Mouse (Mus musculus): ENCODE measurements at regions not wholly inside any gene's neighbourhood (a gene's known extent, or its start where the extent isn't known, plus 50 kb on each side); places are given as distances from the start of the nearest gene placed in this dataset.

DNA sequence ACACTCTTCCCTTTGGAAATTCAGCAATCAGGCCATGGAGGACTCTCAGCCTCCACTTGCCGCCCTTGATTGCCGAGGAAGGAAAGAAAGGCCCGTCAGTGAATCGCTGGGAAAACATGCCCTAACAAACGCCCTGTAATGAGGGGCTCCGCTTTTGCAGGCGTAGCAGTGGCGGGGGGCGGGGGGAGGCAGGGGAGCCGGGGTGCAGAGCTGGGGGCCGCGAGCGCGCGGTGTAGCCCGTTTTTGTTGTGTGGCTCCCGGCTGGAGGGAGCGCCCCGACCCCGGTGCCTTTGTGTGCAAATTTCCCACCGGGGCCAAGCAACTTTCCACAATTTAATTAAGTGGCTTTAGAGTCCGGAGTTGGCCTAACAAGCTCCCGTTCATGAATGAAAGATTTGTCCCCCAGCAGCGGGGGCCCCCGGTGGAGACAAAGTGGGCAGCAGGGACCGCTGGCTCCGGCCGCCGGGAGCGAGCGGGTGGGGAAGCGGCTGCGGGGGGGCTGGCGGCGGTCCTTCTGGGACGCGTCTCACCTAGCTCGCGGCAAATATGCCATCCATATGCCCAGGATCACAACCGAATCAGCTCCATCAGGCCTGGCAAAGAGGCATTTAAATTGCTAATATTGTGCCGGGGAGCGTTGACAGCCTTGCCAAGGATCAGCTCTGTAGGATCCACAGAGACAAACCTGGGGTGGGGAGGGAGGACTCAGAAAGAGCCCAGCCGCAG lies 333.0 kb downstream of the 3100002H09Rik start:
- Histone ChIP-seq H3K4me3 (ENCODE audit: control insufficient read depth, low read depth, low read length) (peak overlapping the region; percentile 27; the same call in 1 of the 2 replicates), H3K27ac (ENCODE audit: control insufficient read depth, insufficient read depth, low read depth, low read length) (no peak overlapping the region), H3K27me3 (ENCODE audit: control insufficient read depth, insufficient read depth, low read length) (peaks cover 7% of the 10 kb centered on the region; the same call in 1 of the 2 replicates), H3K4me1 (ENCODE audit: control insufficient read depth, insufficient read depth, low read length) (peaks cover 13% of the 10 kb centered on the region), H3K36me3 (ENCODE audit: control insufficient read depth, insufficient read depth, low read length) (no peaks in the 10 kb centered on the region)
- TF ChIP-seq CTCF (IDR thresholded peaks at IDR 0.05; ENCODE audit: control insufficient read depth, insufficient read depth, insufficient replicate concordance, low read depth, low read length) (no peak), POLR2A (IDR thresholded peaks at IDR 0.05; ENCODE audit: control insufficient read depth, low read depth, low read length) (no peak)

DNA sequence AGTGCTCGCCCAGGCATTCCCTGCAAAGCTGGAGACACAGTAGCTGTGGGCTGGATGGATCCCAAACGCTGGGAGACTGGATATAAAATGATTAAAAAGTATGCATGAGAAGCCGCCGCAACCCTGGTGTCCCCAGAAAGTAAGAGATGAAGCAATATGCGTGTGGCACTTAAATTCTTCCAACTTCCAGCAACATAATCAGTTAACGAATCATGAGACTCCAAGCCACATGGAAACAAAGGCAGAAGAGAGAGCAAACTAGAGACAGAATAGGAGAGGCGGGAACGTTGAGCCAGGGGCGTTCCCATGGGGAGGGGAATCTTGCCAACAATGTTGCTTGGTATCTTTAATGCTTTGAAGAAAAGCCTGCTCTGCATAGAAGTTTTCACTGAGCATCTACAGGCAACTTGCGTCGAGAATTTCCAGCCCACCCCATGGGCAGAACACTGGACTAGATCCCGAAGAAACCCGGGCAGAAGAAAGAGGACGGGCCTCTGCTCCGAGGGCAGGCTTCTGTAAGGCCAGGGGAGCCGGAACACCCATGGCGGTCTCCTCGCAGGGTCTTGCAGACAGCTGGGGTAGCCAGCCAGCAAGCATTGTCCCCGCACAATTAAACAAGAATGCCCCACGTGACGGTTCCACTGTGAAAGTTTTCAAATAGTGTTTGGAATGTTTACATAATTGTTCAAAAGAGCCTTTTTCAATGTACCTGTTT lies 333.7 kb downstream of the 3100002H09Rik start:
- Histone ChIP-seq H3K4me1 (ENCODE audit: control insufficient read depth, insufficient read depth, low read length) (peaks cover 13% of the 10 kb centered on the region), H3K36me3 (ENCODE audit: control insufficient read depth, insufficient read depth, low read length) (no peaks in the 10 kb centered on the region), H3K4me3 (ENCODE audit: control insufficient read depth, low read depth, low read length) (no peak overlapping the region), H3K27ac (ENCODE audit: control insufficient read depth, insufficient read depth, low read depth, low read length) (no peak overlapping the region), H3K27me3 (ENCODE audit: control insufficient read depth, insufficient read depth, low read length) (peaks cover 7% of the 10 kb centered on the region; the same call in 1 of the 2 replicates)
- TF ChIP-seq POLR2A (IDR thresholded peaks at IDR 0.05; ENCODE audit: control insufficient read depth, low read depth, low read length) (no peak), CTCF (IDR thresholded peaks at IDR 0.05; ENCODE audit: control insufficient read depth, insufficient read depth, insufficient replicate concordance, low read depth, low read length) (no peak)

- TF ChIP-seq POLR2A (IDR thresholded peaks at IDR 0.05; ENCODE audit: control insufficient read depth, low read depth, low read length): no peak
- TF ChIP-seq CTCF (IDR thresholded peaks at IDR 0.05; ENCODE audit: control insufficient read depth, insufficient read depth, insufficient replicate concordance, low read depth, low read length): no peak
- Histone ChIP-seq H3K4me3 (ENCODE audit: control insufficient read depth, low read depth, low read length) (no peak overlapping the region), H3K27ac (ENCODE audit: control insufficient read depth, insufficient read depth, low read depth, low read length) (no peak overlapping the region), H3K36me3 (ENCODE audit: control insufficient read depth, insufficient read depth, low read length) (no peaks in the 10 kb centered on the region), H3K27me3 (ENCODE audit: control insufficient read depth, insufficient read depth, low read length) (peaks cover 1% of the 10 kb centered on the region; the same call in 1 of the 2 replicates), H3K4me1 (ENCODE audit: control insufficient read depth, insufficient read depth, low read length) (peaks cover 2% of the 10 kb centered on the region; the same call in 1 of the 2 replicates)
Observed at GRCm38 (mm10) chr4:124272002-124272401, 338.6 kb downstream of the 3100002H09Rik start.

DNA sequence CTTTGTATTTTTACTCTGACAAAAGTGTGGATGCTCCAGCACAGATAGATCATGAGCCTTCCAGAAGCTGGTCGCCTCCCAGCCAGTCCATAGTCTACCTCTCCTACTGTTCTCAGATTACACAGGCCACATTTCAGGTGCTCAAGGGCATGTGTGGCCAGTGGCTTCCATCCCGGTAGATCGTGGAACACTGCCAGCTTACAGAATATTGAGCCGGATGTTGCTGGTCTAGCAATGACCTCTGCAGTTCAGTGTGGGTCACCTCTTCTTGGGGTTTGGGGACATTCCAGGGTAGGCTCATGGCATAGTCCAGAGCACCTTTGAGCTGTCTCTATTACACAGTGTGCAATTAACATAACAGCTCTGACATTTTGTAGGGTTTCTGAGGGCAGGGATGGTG lies 342.2 kb downstream of the 3100002H09Rik start:
- Histone ChIP-seq H3K27me3 (ENCODE audit: control insufficient read depth, insufficient read depth, low read length) (no peaks in the 10 kb centered on the region), H3K4me3 (ENCODE audit: control insufficient read depth, low read depth, low read length) (no peak overlapping the region), H3K36me3 (ENCODE audit: control insufficient read depth, insufficient read depth, low read length) (no peaks in the 10 kb centered on the region), H3K4me1 (ENCODE audit: control insufficient read depth, insufficient read depth, low read length) (peaks cover 3% of the 10 kb centered on the region), H3K27ac (ENCODE audit: control insufficient read depth, insufficient read depth, low read depth, low read length) (no peak overlapping the region)
- TF ChIP-seq POLR2A (IDR thresholded peaks at IDR 0.05; ENCODE audit: control insufficient read depth, low read depth, low read length) (no peak), CTCF (IDR thresholded peaks at IDR 0.05; ENCODE audit: control insufficient read depth, insufficient read depth, insufficient replicate concordance, low read depth, low read length) (no peak)

DNA sequence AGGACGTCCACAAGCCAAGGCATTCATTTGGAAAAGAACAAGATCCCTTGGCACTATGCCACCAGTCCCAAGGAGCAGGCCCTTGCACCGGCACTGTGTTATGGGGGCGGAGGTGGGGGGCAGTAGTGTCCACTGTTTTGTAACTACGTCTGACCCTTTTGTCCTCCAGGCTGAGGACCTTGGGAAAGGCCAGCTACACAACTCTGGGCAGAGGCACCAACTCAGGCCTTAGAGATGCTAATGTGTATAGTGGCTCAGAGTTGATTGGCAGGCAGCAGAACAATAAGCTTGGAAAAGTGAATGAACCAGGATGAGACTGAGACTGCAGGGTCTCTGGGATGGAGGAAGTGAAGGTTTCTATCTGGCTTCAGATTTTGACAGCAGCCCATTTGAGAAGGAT lies 344.0 kb downstream of the 3100002H09Rik start:
- Histone ChIP-seq H3K27me3 (ENCODE audit: control insufficient read depth, insufficient read depth, low read length) (no peaks in the 10 kb centered on the region), H3K4me1 (ENCODE audit: control insufficient read depth, insufficient read depth, low read length) (peaks cover 3% of the 10 kb centered on the region), H3K27ac (ENCODE audit: control insufficient read depth, insufficient read depth, low read depth, low read length) (no peak overlapping the region), H3K4me3 (ENCODE audit: control insufficient read depth, low read depth, low read length) (no peak overlapping the region), H3K36me3 (ENCODE audit: control insufficient read depth, insufficient read depth, low read length) (no peaks in the 10 kb centered on the region)
- no peak for TF ChIP-seq CTCF (IDR thresholded peaks at IDR 0.05; ENCODE audit: control insufficient read depth, insufficient read depth, insufficient replicate concordance, low read depth, low read length)
- no peak for TF ChIP-seq POLR2A (IDR thresholded peaks at IDR 0.05; ENCODE audit: control insufficient read depth, low read depth, low read length)

DNA sequence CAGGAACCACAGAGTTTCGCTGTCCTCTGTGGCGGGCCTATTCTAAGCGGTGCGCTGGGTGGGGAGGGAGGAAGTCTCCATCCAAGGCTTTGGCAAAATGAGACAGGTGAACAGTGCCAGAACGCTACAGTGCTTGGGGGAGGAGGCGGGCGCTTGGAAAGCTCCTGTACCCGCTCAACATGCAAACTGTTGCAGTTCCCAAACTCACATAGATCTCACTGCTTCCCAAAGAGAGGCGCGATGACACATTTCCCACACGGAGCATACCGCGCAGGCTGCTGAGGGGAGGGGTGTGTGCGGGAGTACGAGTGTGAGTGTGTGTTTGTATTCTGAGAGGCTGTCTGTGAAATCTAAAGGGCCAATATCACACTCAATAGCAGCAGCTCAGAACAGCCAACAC lies 345.1 kb downstream of the 3100002H09Rik start:
- Histone ChIP-seq H3K36me3 (ENCODE audit: control insufficient read depth, insufficient read depth, low read length) (no peaks in the 10 kb centered on the region), H3K4me1 (ENCODE audit: control insufficient read depth, insufficient read depth, low read length) (peaks cover 3% of the 10 kb centered on the region), H3K27me3 (ENCODE audit: control insufficient read depth, insufficient read depth, low read length) (no peaks in the 10 kb centered on the region), H3K27ac (ENCODE audit: control insufficient read depth, insufficient read depth, low read depth, low read length) (no peak overlapping the region), H3K4me3 (ENCODE audit: control insufficient read depth, low read depth, low read length) (peak overlapping the region; percentile 16)
- TF ChIP-seq CTCF (IDR thresholded peaks at IDR 0.05; ENCODE audit: control insufficient read depth, insufficient read depth, insufficient replicate concordance, low read depth, low read length) (no peak), POLR2A (IDR thresholded peaks at IDR 0.05; ENCODE audit: control insufficient read depth, low read depth, low read length) (no peak)

GRCm38 (mm10) chr4:124257006-124257405 lies 339.2 kb upstream of the 4930535I16Rik start:
- H3K4me3 ChIP-seq (ENCODE audit: control insufficient read depth, low read depth, low read length): no peak overlapping the region
- TF ChIP-seq CTCF (IDR thresholded peaks at IDR 0.05; ENCODE audit: control insufficient read depth, insufficient read depth, insufficient replicate concordance, low read depth, low read length) (no peak), POLR2A (IDR thresholded peaks at IDR 0.05; ENCODE audit: control insufficient read depth, low read depth, low read length) (no peak)
- no peak overlapping the region for H3K27ac ChIP-seq (ENCODE audit: control insufficient read depth, insufficient read depth, low read depth, low read length)
- H3K4me1 ChIP-seq (ENCODE audit: control insufficient read depth, insufficient read depth, low read length): no peaks in the 10 kb centered on the region
- no peaks in the 10 kb centered on the region for H3K27me3 ChIP-seq (ENCODE audit: control insufficient read depth, insufficient read depth, low read length)
- no peaks in the 10 kb centered on the region for H3K36me3 ChIP-seq (ENCODE audit: control insufficient read depth, insufficient read depth, low read length)

Measured in testis, adult 2 months (tissue).